Mouse (Mus musculus) embryonic facial prominence, embryonic 15.5 days (tissue): ENCODE data around the gene 1600015I10Rik. TPM values are rescaled to one million over a fixed set of nuclear protein-coding genes. Genes with fewer than 3 reads are reported as not detected.

Experiments used
- ATAC-seq: fragments of 200-750 bp; cut with Nextera tagmentation; 2 replicates; pipeline ENCODE4 v1.8.0; 2017; ENCODE audit warnings: low read depth, moderate TSS enrichment; ENCODE audit not compliant: insufficient number of reproducible peaks, low FRiP score, low TSS enrichment
- H3K27ac ChIP-seq: fragments of 300-500 bp; sonication (generic); replicated peaks from 2 replicates; pipeline ENCODE4 v1.5.1; 2015; ENCODE audit warnings: mild to moderate bottlenecking, inconsistent platforms
- H3K27me3 ChIP-seq: fragments of 300-500 bp; sonication (generic); 2 replicates; pipeline ENCODE4 v1.6.1; 2015; ENCODE audit warnings: inconsistent platforms
- H3K36me3 ChIP-seq: fragments of 300-500 bp; sonication (generic); 2 replicates; pipeline ENCODE4 v1.6.1; 2015; ENCODE audit warnings: mild to moderate bottlenecking, inconsistent platforms
- H3K4me1 ChIP-seq: fragments of 300-500 bp; sonication (generic); 2 replicates; pipeline ENCODE4 v1.6.1; 2015; ENCODE audit warnings: inconsistent platforms
- H3K4me2 ChIP-seq: fragments of 300-500 bp; sonication (generic); replicated peaks from 2 replicates; pipeline ENCODE4 v1.6.1; 2015; ENCODE audit warnings: mild to moderate bottlenecking, inconsistent platforms
- H3K4me3 ChIP-seq: fragments of 300-500 bp; sonication (generic); replicated peaks from 2 replicates; pipeline ENCODE4 v1.5.1; 2015; ENCODE audit warnings: mild to moderate bottlenecking, inconsistent platforms
- H3K9ac ChIP-seq: fragments of 300-500 bp; sonication (generic); 2 replicates; pipeline ENCODE4 v1.6.1; 2015; ENCODE audit warnings: inconsistent platforms
- H3K9me3 ChIP-seq: fragments of 300-500 bp; sonication (generic); replicated peaks from 2 replicates; pipeline ENCODE4 v1.6.1; 2016; ENCODE audit warnings: inconsistent platforms
- WGBS: fragments of 180-500 bp; shearing (Covaris S2); methylation state at CpG from one replicate; pipeline ENCODE4 v1.1.7; 2015; 5-methylcytosine and 5-hydroxymethylcytosine counted together
- polyA plus RNA-seq: library from polyadenylated mRNA; unstranded; fragments of >200 nt; fragmentation: Nextera tagmentation; extraction: Ambion mirVana; gene quantifications from 2 replicates; pipeline ENCODE4 v1.2.1, GENCODE M21; 2015

1600015I10Rik gene
- polyA plus RNA-seq, 1 experiment from 2014 or later, result not detected

DNA sequence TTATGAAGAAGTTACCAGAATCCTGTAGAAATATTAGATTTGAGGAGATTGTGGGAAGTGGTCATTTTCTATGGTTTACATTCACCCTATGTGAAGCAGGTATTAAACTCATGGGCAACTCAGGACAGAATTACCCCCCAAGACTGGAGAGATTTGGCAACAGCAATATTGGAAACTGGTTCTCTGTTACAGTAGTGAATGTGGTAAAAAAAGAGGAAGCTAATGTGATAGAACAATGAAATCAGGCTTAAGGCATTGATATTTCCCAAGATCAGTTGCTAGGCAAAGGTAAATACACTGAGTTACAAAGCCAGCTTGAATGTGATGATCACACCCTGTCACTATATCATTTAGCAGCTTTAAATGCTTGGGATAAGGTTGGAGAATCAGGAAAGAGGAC lies 38.2 kb downstream of the 1600015I10Rik start:
- Histone ChIP-seq H3K4me2 (no peak overlapping the region), H3K9ac (no peak overlapping the region), H3K4me1 (no peaks in the 10 kb centered on the region), H3K27me3 (no peaks in the 10 kb centered on the region), H3K27ac (no peak overlapping the region), H3K9me3 (no peaks in the 10 kb centered on the region), H3K4me3 (no peak overlapping the region), H3K36me3 (no peaks in the 10 kb centered on the region)
- no peak for ATAC-seq

GRCm38 (mm10) chr6:48974663-48975062 lies 45.0 kb downstream of the 1600015I10Rik start, which contains the start of gene Doxl2:
Gene Doxl2 (plus strand): TSS chr6:48974963.
- no peak within 1 kb of the TSS for H3K4me3 ChIP-seq
- no peak within 1 kb of the TSS for H3K4me2 ChIP-seq
- no peak within 1 kb of the TSS for H3K9ac ChIP-seq
- ATAC-seq, result no peak
- H3K27ac ChIP-seq, result no peak within 1 kb of the TSS
- H3K36me3 ChIP-seq, result no peaks in the 10 kb centered on the region
- no peaks in the 10 kb centered on the region for H3K9me3 ChIP-seq
- H3K27me3 ChIP-seq, result no peaks in the 10 kb centered on the region
- H3K4me1 ChIP-seq, result no peaks in the 10 kb centered on the region
- 82% methylated on average over 2 of the region's 2 CpGs for WGBS

- Histone ChIP-seq H3K9me3 (no peaks in the 10 kb centered on the region), H3K4me1 (no peaks in the 10 kb centered on the region), H3K4me3 (no peak overlapping the region), H3K27ac (no peak overlapping the region), H3K27me3 (no peaks in the 10 kb centered on the region), H3K4me2 (no peak overlapping the region), H3K36me3 (no peaks in the 10 kb centered on the region), H3K9ac (no peak overlapping the region)
- 37% methylated on average over 1 of the region's 1 CpGs for WGBS
- no peak for ATAC-seq
Observed at GRCm38 (mm10) chr6:48979616-48980015, 49.9 kb downstream of the 1600015I10Rik start.

GRCm38 (mm10) chr6:48982305-48982704 lies 52.6 kb downstream of the 1600015I10Rik start:
- Histone ChIP-seq H3K9ac (no peak overlapping the region), H3K27ac (no peak overlapping the region), H3K9me3 (no peaks in the 10 kb centered on the region), H3K4me1 (no peaks in the 10 kb centered on the region), H3K27me3 (no peaks in the 10 kb centered on the region), H3K36me3 (no peaks in the 10 kb centered on the region), H3K4me3 (no peak overlapping the region), H3K4me2 (no peak overlapping the region)
- WGBS, result 79% methylated on average over 3 of the region's 3 CpGs
- no peak for ATAC-seq

Other genes starting within 250 kb of the 1600015I10Rik start
- 12.9 and 13.4 TPM in 2 replicates for gene Gimap4, start 245.3 kb upstream of the 1600015I10Rik start, polyA plus RNA-seq
- gene Gimap6, start 221.7 kb upstream of the 1600015I10Rik start, polyA plus RNA-seq, result 20.3 and 22.3 TPM in 2 replicates
- gene Gm28053, start 211.3 kb upstream of the 1600015I10Rik start, polyA plus RNA-seq, result 0.83 and 1.3 TPM in 2 replicates
- 0.20 TPM in 1 of 2 replicates, not detected in the other for gene Gimap7, start 211.3 kb upstream of the 1600015I10Rik start, polyA plus RNA-seq
- gene Gimap1, start 190.8 kb upstream of the 1600015I10Rik start, polyA plus RNA-seq, result 10.5 and 13.3 TPM in 2 replicates
- 4.6 and 7.2 TPM in 2 replicates for gene Gimap5, start 183.7 kb upstream of the 1600015I10Rik start, polyA plus RNA-seq
- not detected in 2 replicates for gene Gimap3, start 159.0 kb upstream of the 1600015I10Rik start, polyA plus RNA-seq
- gene Tmem176a, start 89.0 kb upstream of the 1600015I10Rik start, polyA plus RNA-seq, result 64.4 and 77.8 TPM in 2 replicates
- 212 and 224 TPM in 2 replicates for gene Tmem176b, start 88.4 kb upstream of the 1600015I10Rik start, polyA plus RNA-seq
- 0.23 TPM in 1 of 2 replicates, not detected in the other for gene Aoc1, start 57.0 kb upstream of the 1600015I10Rik start, polyA plus RNA-seq
- not detected in 2 replicates for gene Doxl2, start 45.1 kb downstream of the 1600015I10Rik start, polyA plus RNA-seq
- gene Svs1, start 57.0 kb downstream of the 1600015I10Rik start, polyA plus RNA-seq, result not detected in 2 replicates
- 2.9 and 4.0 TPM in 2 replicates for gene Gpnmb, start 106.7 kb downstream of the 1600015I10Rik start, polyA plus RNA-seq
- 58.3 and 61.2 TPM in 2 replicates for gene Malsu1, start 143.9 kb downstream of the 1600015I10Rik start, polyA plus RNA-seq